In genomic region chr2:79174282-79174681, GRCm38 (mm10) we compare ENCODE assay signal across 24 mouse cellular contexts.
"Had no signal": no experiment of that assay in that cellular context is flagged by ENCODE, and none has a peak within 500 bp of the region (broad histone marks: within the 10 kb centered on the region; RNA-seq: fewer than 3 reads in every experiment).

No protein-coding gene starts in this region.

- H3K4me2 ChIP-seq: heart, embryonic 12.5 days; hindbrain, embryonic 15.5 days; intestine, embryonic 15.5 days; limb, embryonic 12.5 days; liver, embryonic 11.5 days had no signal

- H3K4me1 ChIP-seq: hindbrain, embryonic 10.5 days; intestine, embryonic 15.5 days; limb, embryonic 12.5 days had no signal

- H3K4me3 ChIP-seq: gastrocnemius, adult 2 months; heart, embryonic 10.5 days; heart, embryonic 12.5 days; hindbrain, embryonic 10.5 days; hindbrain, embryonic 15.5 days; intestine, embryonic 15.5 days; layer of hippocampus, adult 2 months; left cerebral cortex, adult 2 months; limb, embryonic 10.5 days; limb, embryonic 12.5 days had no signal

- H3K9ac ChIP-seq: heart, embryonic 12.5 days; hindbrain, embryonic 15.5 days; intestine, embryonic 15.5 days; limb, embryonic 12.5 days had no signal

- H3K36me3 ChIP-seq: heart, embryonic 10.5 days; heart, embryonic 12.5 days; hindbrain, embryonic 10.5 days; hindbrain, embryonic 15.5 days; intestine, embryonic 15.5 days; limb, embryonic 10.5 days; limb, embryonic 12.5 days had no signal

- H3K27ac ChIP-seq: gastrocnemius, adult 2 months; heart, embryonic 10.5 days; hindbrain, embryonic 10.5 days; hindbrain, embryonic 15.5 days; intestine, embryonic 15.5 days; layer of hippocampus, adult 2 months; left cerebral cortex, adult 2 months; limb, embryonic 10.5 days; limb, embryonic 12.5 days had no signal

- H3K27me3 ChIP-seq: heart, embryonic 12.5 days; hindbrain, embryonic 15.5 days; intestine, embryonic 15.5 days; limb, embryonic 12.5 days had no signal

- DNase-seq: gastrocnemius, adult 2 months; gastrocnemius, postnatal 10 days; gastrocnemius, postnatal 25 days; heart, adult 18-20 months; heart, postnatal 10 days; heart, postnatal 4 days; kidney, adult 18-20 months; kidney, adult 8-10 months; kidney, postnatal 10 days; kidney, postnatal 25 days; kidney, postnatal 4 days; liver had no signal

- H3K9me3 ChIP-seq: heart, embryonic 10.5 days; heart, embryonic 12.5 days; hindbrain, embryonic 10.5 days; hindbrain, embryonic 15.5 days; intestine, embryonic 15.5 days; limb, embryonic 10.5 days; limb, embryonic 12.5 days had no signal

- ATAC-seq: inflammation-experienced regulatory T-cells, adult 6 months; intestine, embryonic 15.5 days; intestine, postnatal 0 days had no signal
